Mouse (Mus musculus): ENCODE data around the gene Smc1b.

Smc1b gene

GRCm38 (mm10) chr15:85022211-85022610 lies 109.6 kb downstream of the Smc1b start:
- no peak for DNase-seq (ENCODE audit: low spot score)

DNA sequence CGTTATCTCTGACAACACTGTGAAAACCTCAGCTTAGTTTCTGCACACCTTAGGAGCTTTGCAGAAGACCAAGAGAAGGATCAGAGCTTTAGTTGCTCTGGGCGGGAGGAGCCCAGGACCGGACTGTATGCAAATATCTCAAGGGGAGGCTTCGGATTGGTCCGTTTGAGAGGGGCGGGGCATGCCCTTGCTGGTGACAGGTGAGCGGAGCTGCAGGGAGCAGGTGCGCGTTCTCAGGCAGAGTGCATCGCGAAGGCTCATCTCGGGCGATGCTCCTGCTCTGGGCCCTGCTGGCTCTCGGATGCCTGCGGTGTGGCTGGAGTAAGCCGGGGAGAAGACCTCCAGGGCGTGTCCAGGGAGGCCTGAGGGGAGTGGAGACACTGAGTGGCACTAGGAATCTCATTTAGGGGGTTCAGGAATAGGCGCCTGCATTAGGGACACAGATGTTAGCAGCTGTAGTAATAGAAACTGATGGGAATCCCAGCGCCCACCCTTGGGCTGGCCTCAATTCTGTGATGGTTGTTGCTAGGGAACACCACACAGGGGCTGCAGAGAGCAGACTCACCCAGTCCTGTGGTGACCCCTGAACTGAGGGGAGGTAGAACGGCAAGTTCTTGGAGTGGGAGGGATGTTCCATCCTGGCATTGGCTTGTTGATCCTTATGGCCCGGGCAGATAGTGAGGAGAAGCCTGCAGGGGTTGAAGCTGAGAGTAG lies 114.7 kb downstream of the Smc1b start, which contains the start of gene Upk3a:
Upk3a (plus strand) TSS at position 191 of the 714 bp plus-strand sequence.
- no peak for DNase-seq (ENCODE audit: low spot score)

GRCm38 (mm10) chr15:85015771-85016170 lies 116.0 kb downstream of the Smc1b start:
- DNase-seq (ENCODE audit: low spot score), result no peak
